Mouse (Mus musculus) spleen, adult 2 months (tissue): Measurements from ENCODE around the gene Smg5.

ENCODE experiments used
- CTCF ChIP-seq: fragments of 200-500 bp; IDR thresholded peaks from 2 replicates; pipeline ENCODE4 v1.5.1; 2011; ENCODE audit warnings: mild to moderate bottlenecking, inconsistent platforms; ENCODE audit not compliant: insufficient read depth, insufficient read length, insufficient replicate concordance; ENCODE audit errors: extremely low read depth
- POLR2A ChIP-seq: fragments of 200-500 bp; IDR thresholded peaks from 2 replicates; pipeline ENCODE4 v1.6.1; 2011; ENCODE audit warnings: low read depth, low read length, inconsistent platforms

DNA sequence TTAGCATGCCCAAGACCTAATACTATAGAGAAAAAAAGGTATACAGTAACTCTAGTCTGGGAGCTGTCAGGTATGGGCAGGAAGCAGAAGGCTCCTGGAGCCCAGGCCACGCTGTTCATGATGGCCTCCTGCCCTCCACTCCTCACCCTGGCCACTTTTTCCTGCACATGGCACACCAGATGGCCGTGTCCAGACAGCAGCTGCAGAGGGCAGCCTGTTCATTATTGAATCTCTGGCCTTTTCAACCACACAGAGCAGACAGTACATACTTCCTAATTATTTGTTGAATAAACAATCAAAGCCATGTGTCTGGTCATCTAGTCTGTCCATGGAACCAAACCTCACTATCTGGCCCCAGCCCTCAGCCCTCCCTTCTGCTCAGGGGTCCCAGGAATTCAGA, 62.6 kb downstream of the Smg5 start:
- TF ChIP-seq CTCF = no peak
- no peak for TF ChIP-seq POLR2A
